Mouse (Mus musculus) kidney, adult 2 months (tissue): Measurements from ENCODE around the gene Pisd. TPM values are rescaled to one million over a fixed set of nuclear protein-coding genes. Genes with fewer than 3 reads are reported as not detected.
A peak's percentile ranks its signal among the peaks of the same experiment; 100 is the strongest.

Experiments used
- DNase-seq: peaks from one replicate; pipeline ENCODE4 v3.0.0; 2021
- H3K27ac ChIP-seq: fragments of 200-500 bp; 2 replicates; pipeline ENCODE4 v1.5.1; 2012; ENCODE audit warnings: low read depth, low read length, control low read depth, inconsistent platforms; ENCODE audit not compliant: insufficient read depth
- H3K27me3 ChIP-seq: fragments of 200-500 bp; replicated peaks from 2 replicates; pipeline ENCODE4 v1.6.1; 2012; ENCODE audit warnings: mild to moderate bottlenecking, moderate library complexity, low read length, inconsistent platforms; ENCODE audit not compliant: control insufficient read depth, insufficient read depth
- H3K36me3 ChIP-seq: fragments of 200-500 bp; 2 replicates; pipeline ENCODE4 v1.6.1; 2012; ENCODE audit warnings: mild to moderate bottlenecking, moderate library complexity, low read length, inconsistent platforms; ENCODE audit not compliant: control insufficient read depth, insufficient read depth
- H3K4me1 ChIP-seq: fragments of 200-500 bp; 2 replicates; pipeline ENCODE4 v1.6.1; 2011; ENCODE audit warnings: low read length; ENCODE audit not compliant: control insufficient read depth, insufficient read depth
- H3K4me3 ChIP-seq: fragments of 200-500 bp; 2 replicates; pipeline ENCODE4 v1.5.1; 2011; ENCODE audit warnings: mild to moderate bottlenecking, low read depth, low read length, control low read depth; ENCODE audit not compliant: insufficient read depth
- CTCF ChIP-seq: fragments of 200-500 bp; conservative IDR thresholded peaks from 2 replicates; pipeline ENCODE4 v1.5.1; 2011; ENCODE audit warnings: low read depth, mild to moderate bottlenecking, control low read depth, low read length, moderate library complexity, mixed read lengths; ENCODE audit not compliant: insufficient read depth, insufficient read length
- POLR2A ChIP-seq: fragments of 200-500 bp; IDR thresholded peaks from one replicate; pipeline ENCODE4 v1.6.1; 2011; ENCODE audit warnings: low read depth, low read length, control low read depth
- WGBS: fragments of 180-500 bp; shearing (Covaris S2); methylation state at CpG from one replicate; pipeline ENCODE4 v1.1.7; 2018; 5-methylcytosine and 5-hydroxymethylcytosine counted together
- polyA plus RNA-seq: library from polyadenylated mRNA; depleted of rRNA; stranded (reverse); fragments of >200 nt; gene quantifications from 2 replicates; pipeline ENCODE4 v1.2.3, GENCODE M21; 2012

The Pisd gene
- polyA plus RNA-seq, 1 experiment = 54.8 TPM

GRCm38 (mm10) chr5:32784726-32785125 lies 720 bp downstream of the Pisd start:
- H3K27ac ChIP-seq = no peak overlapping the region
- TF ChIP-seq POLR2A (no peak), CTCF (no peak)
- H3K4me3 ChIP-seq = peak overlapping the region; percentile 90
- no peak for DNase-seq
- WGBS = 15% methylated on average over 5 of the region's 5 CpGs
- no peaks in the 10 kb centered on the region for H3K4me1 ChIP-seq
- H3K27me3 ChIP-seq = no peaks in the 10 kb centered on the region
- no peaks in the 10 kb centered on the region for H3K36me3 ChIP-seq

- no peaks in the 10 kb centered on the region for H3K4me1 ChIP-seq
- TF ChIP-seq POLR2A (no peak), CTCF (no peak)
- H3K27me3 ChIP-seq = no peaks in the 10 kb centered on the region
- H3K4me3 ChIP-seq = no peak overlapping the region
- H3K27ac ChIP-seq = no peak overlapping the region
- DNase-seq = no peak
- 94% methylated on average over 5 of the region's 5 CpGs for WGBS
- no peaks in the 10 kb centered on the region for H3K36me3 ChIP-seq
Observed at GRCm38 (mm10) chr5:32781596-32781995, 3.9 kb downstream of the Pisd start.

- Histone ChIP-seq H3K4me3 (no peak overlapping the region), H3K4me1 (no peaks in the 10 kb centered on the region), H3K36me3 (no peaks in the 10 kb centered on the region), H3K27ac (no peak overlapping the region), H3K27me3 (no peaks in the 10 kb centered on the region)
- 70% methylated on average over 3 of the region's 3 CpGs for WGBS
- TF ChIP-seq CTCF = no peak
- no peak for TF ChIP-seq POLR2A
- DNase-seq = no peak
Observed at GRCm38 (mm10) chr5:32778168-32778567, 7.3 kb downstream of the Pisd start.

GRCm38 (mm10) chr5:32772361-32772760 lies 13.1 kb downstream of the Pisd start:
- 24% methylated on average over 2 of the region's 2 CpGs for WGBS

DNA sequence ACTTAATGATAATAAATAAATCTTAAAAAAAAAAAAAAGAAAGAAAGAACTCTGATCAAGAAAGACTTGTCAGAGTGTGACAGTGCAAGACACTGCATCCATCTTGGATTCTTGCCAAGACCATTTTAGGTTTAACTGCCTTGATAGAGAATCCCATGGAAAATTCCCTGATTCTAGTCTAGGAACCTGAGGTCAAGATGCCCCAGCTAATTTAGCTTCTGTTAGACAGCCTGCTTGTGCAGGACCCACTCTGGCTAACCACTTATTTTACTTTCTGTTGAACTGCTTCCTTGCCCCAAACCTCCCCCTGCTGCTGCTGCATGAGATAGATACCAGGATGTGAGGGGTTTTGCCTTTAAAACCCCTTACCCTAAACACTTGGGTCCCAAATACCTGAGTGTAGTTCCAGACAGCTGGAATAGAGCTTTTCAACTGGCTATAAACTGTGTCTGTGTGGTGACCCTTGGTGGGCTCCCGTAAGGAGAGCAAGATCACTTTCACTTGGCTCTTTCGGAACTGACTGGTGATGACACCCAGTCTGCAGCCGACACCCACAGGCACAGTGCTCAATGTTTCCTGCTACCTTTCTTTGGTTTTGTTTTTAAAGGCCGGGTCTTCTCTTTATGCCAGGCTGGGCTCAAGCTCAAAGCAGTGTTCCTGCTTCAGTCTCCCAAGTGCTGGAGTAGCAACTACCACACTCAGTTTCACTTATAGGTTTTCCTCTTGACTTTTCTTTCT lies 17.6 kb downstream of the Pisd start:
- H3K4me3 ChIP-seq = no peak overlapping the region
- no peak overlapping the region for H3K27ac ChIP-seq
- H3K36me3 ChIP-seq = no peaks in the 10 kb centered on the region; the same call in 1 of the 2 replicates
- H3K4me1 ChIP-seq = peaks cover 3% of the 10 kb centered on the region; the same call in 1 of the 2 replicates
- 75% methylated on average over 4 of the region's 4 CpGs for WGBS
- no peak for TF ChIP-seq CTCF
- no peak for TF ChIP-seq POLR2A
- H3K27me3 ChIP-seq = no peaks in the 10 kb centered on the region
- DNase-seq = peak; percentile 24

More at GRCm38 (mm10) chr5:32772361-32772760, 13.1 kb downstream of the Pisd start:
- H3K27me3 ChIP-seq = no peaks in the 10 kb centered on the region
- H3K4me3 ChIP-seq = no peak overlapping the region
- no peak overlapping the region for H3K27ac ChIP-seq
- TF ChIP-seq POLR2A (no peak), CTCF (no peak)
- DNase-seq = peak; percentile 48
- H3K4me1 ChIP-seq = peaks cover 3% of the 10 kb centered on the region; the same call in 1 of the 2 replicates
- no peaks in the 10 kb centered on the region for H3K36me3 ChIP-seq

- H3K4me3 ChIP-seq = no peak overlapping the region
- 71% methylated on average over 3 of the region's 3 CpGs for WGBS
Observed at GRCm38 (mm10) chr5:32767004-32767403, 18.4 kb downstream of the Pisd start.

DNA sequence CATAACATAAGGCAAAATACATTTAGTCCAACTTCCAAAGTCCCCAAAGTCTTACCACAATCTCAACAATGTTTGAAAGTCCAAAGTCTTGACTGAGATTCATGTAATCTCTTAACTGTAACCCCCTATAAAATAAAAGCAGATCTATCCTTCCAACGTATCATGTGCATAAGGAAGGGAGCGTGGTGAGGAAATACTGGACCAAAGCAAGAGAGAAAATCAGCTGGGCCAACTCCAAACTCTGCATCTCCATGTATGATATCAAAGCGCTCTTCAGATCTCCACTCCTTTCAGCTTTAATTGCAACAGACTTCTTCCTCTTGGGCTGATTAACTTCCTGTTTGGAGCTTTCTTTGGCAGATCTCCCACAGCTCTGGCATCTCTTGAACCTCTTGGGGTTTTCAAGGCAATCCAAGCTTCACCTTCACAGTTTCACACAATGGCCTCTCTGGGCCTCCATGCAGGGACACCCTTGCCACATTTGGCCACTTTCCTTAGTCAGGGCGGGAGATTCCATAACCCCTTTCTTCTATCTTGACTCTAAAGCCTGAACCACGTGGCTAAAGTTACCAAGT lies 23.8 kb downstream of the Pisd start:
- no peak overlapping the region for H3K4me3 ChIP-seq
- no peak overlapping the region for H3K27ac ChIP-seq
- TF ChIP-seq CTCF (no peak), POLR2A (no peak)
- peak; percentile 51 for DNase-seq
- H3K27me3 ChIP-seq = no peaks in the 10 kb centered on the region
- no peaks in the 10 kb centered on the region; the same call in none of the 2 replicates for H3K36me3 ChIP-seq
- no peaks in the 10 kb centered on the region for H3K4me1 ChIP-seq
- 64% methylated on average over 5 of the region's 5 CpGs for WGBS

More at GRCm38 (mm10) chr5:32767004-32767403, 18.4 kb downstream of the Pisd start:
- H3K27ac ChIP-seq = no peak overlapping the region
- no peaks in the 10 kb centered on the region for H3K27me3 ChIP-seq
- TF ChIP-seq POLR2A (no peak), CTCF (no peak)
- no peaks in the 10 kb centered on the region; the same call in 1 of the 2 replicates for H3K36me3 ChIP-seq
- H3K4me1 ChIP-seq = peaks cover 2% of the 10 kb centered on the region; the same call in 1 of the 2 replicates
- DNase-seq = no peak
